Mouse (Mus musculus): ENCODE data around the gene Clca1.

- TF ChIP-seq CTCF (IDR thresholded peaks at IDR 0.05; ENCODE audit: low read depth) = no peak
- no peak for TF ChIP-seq EP300 (optimal IDR thresholded peaks at IDR 0.05)
Measured at GRCm38 (mm10) chr3:144976091-144976490, 56.5 kb downstream of the Clca1 start.

Measured in stomach, postnatal 0 days (tissue).